Mouse (Mus musculus) bone marrow, adult 2 months (tissue): Measurements from ENCODE around the gene Fgf14. TPM values are rescaled to one million over a fixed set of nuclear protein-coding genes. Genes with fewer than 3 reads are reported as not detected.

Experiments used
- H3K27ac ChIP-seq: fragments of 200-500 bp; 2 replicates; pipeline ENCODE4 v1.5.1; 2012; ENCODE audit warnings: low read depth, mild to moderate bottlenecking, control low read depth, inconsistent platforms, low read length; ENCODE audit not compliant: control insufficient read depth, poor library complexity, insufficient read depth
- H3K4me1 ChIP-seq: fragments of 200-500 bp; 2 replicates; pipeline ENCODE4 v1.6.1; 2011; ENCODE audit warnings: low read length; ENCODE audit not compliant: control insufficient read depth, insufficient read depth
- H3K4me3 ChIP-seq: fragments of 200-500 bp; replicated peaks from 2 replicates; pipeline ENCODE3; 2011; ENCODE audit warnings: mild to moderate bottlenecking, low read depth, low read length, control low read depth; ENCODE audit not compliant: control insufficient read depth
- CTCF ChIP-seq: fragments of 200-500 bp; IDR thresholded peaks from 2 replicates; pipeline ENCODE4 v1.5.1; 2011; ENCODE audit warnings: low read length, control low read depth; ENCODE audit not compliant: control insufficient read depth, insufficient read depth
- POLR2A ChIP-seq: fragments of 200-500 bp; IDR thresholded peaks from 2 replicates; pipeline ENCODE4 v1.6.1; 2011; ENCODE audit warnings: low read depth, mild to moderate bottlenecking, control low read depth, low read length, borderline replicate concordance; ENCODE audit not compliant: control insufficient read depth
- WGBS: fragments of 180-500 bp; shearing (Covaris S2); methylation state at CpG from one replicate; pipeline ENCODE4 v1.1.7; 2018; 5-methylcytosine and 5-hydroxymethylcytosine counted together
- polyA plus RNA-seq: library from polyadenylated mRNA; stranded (reverse); fragments of >200 nt; gene quantifications from 2 replicates; pipeline ENCODE4 v1.2.4, GENCODE M21; 2011; ENCODE audit warnings: low replicate concordance; ENCODE audit not compliant: missing spikeins, insufficient read depth, insufficient read length

Fgf14 gene
- polyA plus RNA-seq, 1 experiment, result not detected

DNA sequence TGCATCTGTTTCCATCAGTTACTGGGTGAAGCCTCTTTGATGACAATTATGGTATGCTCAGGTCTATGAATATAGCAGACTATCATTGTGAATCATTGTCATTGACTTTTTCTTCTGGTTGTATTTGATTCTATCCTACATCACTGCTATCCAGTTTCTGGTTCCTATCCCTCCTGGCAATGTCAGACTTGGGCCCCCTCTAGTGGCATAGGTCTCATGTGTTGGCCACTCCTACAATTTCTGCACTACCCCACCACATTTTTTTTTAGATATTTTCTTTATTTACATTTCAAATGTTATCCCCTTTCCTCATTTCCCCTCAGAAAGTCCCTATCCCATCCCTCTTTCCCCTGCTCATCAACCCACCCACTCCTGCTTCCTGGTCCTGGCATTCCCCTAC lies 409.9 kb downstream of the Fgf14 start:
- H3K4me3 ChIP-seq, result no peak overlapping the region
- no peaks in the 10 kb centered on the region for H3K4me1 ChIP-seq
- no peak overlapping the region for H3K27ac ChIP-seq
- no peak for TF ChIP-seq POLR2A
- TF ChIP-seq CTCF, result no peak

DNA sequence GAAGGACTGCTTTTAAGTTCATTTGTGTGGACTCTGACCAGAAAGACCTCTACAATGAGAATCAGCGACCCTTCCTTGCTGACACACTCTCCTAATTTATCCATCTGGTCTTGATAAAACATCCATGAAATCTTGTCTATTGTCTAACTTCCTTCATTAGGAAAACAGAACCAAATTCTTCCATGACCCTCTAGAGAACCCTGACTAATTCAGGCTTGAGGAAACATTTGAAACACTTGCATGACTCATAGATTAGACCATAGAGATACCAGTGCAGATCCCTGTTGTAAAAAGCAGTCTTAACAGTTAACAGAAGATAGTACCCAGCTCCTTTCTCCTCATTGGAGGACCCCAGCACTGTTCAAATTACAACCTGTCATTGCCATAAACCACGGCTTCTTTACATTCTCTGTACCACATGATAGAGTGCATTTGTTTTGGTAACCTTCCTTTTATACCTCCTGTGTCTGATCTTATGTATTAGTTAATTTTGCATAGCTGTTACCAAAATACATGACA lies 412.3 kb downstream of the Fgf14 start:
- H3K4me1 ChIP-seq, result no peaks in the 10 kb centered on the region
- TF ChIP-seq POLR2A, result no peak
- no peak for TF ChIP-seq CTCF
- 37% methylated on average over 2 of the region's 2 CpGs for WGBS
- no peak overlapping the region for H3K27ac ChIP-seq
- H3K4me3 ChIP-seq, result no peak overlapping the region

DNA sequence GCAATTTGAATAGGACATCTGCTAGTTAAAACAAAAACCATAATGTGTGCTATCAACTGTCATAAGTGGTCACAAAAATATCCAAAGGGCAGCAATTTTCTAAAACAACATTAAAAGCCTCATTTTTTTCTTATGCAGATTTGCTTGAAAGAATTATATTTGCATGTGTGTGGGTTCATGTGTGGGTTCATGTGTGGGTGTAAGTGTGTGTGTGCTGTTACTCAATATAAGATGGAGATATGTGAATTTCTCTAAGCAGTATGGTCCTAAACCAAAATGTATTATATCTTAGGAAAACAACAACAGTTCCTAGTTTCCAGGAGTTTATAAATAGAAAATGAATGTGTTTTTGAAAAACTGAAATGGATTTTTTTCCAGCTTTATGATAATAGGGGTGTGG lies 413.7 kb downstream of the Fgf14 start:
- Histone ChIP-seq H3K27ac (no peak overlapping the region), H3K4me1 (no peaks in the 10 kb centered on the region), H3K4me3 (no peak overlapping the region)
- no peak for TF ChIP-seq POLR2A
- no peak for TF ChIP-seq CTCF

DNA sequence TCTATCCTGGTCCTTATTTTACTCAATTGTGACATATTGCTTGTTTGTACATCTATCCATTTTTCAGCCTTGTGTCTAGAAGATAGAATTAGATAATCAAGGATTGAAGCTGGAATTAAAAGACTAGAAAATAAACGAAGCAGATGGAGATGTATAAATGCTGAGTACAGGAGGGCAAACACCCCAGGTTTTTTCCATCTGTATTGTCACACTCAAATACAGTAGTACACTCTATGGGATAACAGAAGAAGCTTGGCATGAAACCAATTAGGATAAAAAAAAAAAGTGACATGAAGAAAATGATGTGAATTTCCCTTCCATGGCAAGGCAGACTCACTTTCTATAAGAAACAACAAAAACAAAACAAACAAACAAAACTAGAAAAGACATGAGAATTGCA lies 429.4 kb downstream of the Fgf14 start:
- no peak overlapping the region for H3K27ac ChIP-seq
- TF ChIP-seq CTCF (no peak), POLR2A (no peak)
- 41% methylated on average over 1 of the region's 1 CpGs for WGBS
- no peaks in the 10 kb centered on the region for H3K4me1 ChIP-seq
- no peak overlapping the region for H3K4me3 ChIP-seq

DNA sequence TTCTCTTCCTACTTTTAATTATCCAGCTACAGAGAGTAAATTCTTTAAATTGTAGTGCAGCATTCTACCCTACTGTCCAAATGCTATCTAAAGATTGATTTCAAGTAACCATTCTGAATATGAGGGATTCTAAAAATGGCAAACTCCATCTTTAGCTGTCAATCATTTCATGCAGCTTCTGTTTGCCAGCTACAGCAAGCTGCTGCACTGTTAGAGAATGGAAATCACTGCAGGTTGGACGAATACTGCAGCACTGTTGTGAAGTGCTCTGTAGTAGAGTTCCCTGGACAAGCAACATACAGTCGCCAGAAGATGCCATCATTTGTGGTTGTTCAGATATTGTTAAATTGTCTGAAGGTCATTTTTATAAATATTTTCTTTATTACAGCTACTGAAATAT lies 453.5 kb downstream of the Fgf14 start:
- Histone ChIP-seq H3K27ac (no peak overlapping the region), H3K4me1 (no peaks in the 10 kb centered on the region), H3K4me3 (no peak overlapping the region)
- TF ChIP-seq CTCF, result no peak
- TF ChIP-seq POLR2A, result no peak
- whole genome bisulfite sequencing, result 42% methylated on average over 2 of the region's 2 CpGs

DNA sequence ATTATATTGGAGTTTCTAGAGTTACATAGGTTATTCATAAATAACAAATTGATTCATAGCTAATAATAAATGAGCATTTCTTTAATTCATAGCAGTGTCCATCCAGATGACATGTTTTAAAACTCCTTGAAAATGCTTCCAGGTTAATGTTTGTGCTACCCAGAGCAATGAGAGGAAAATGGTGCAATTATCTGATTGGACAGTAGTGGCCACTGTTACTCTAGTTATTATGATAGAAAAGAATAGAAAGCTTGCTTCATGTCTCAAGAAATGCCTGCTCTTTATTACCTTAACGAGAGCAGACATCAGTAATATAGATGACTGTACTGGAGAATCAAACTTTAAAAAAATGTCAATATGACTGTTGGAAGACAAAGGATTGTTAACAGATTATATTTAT lies 454.5 kb downstream of the Fgf14 start:
- TF ChIP-seq CTCF (no peak), POLR2A (no peak)
- Histone ChIP-seq H3K4me1 (no peaks in the 10 kb centered on the region), H3K4me3 (no peak overlapping the region), H3K27ac (no peak overlapping the region)
- 35% methylated on average over 1 of the region's 1 CpGs for WGBS

DNA sequence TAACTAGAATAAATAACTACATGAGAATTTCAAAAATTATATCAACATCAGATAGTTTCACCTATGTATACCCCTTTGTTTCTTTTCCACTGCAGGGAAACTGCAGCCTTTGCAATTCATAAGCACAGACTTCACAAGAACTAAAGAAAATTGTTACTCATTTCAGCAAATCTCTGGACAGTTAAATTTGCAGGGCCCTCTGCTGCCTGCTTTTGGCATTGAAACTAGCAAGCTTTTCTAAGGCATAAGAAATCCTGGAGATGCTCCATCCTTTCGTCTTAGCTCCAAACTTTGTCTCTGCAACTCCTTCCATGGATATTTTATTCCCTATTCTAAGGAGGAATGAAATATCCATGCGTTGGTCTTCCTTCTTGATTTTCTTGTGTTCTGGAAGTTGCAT lies 455.9 kb downstream of the Fgf14 start:
- H3K4me3 ChIP-seq, result no peak overlapping the region
- TF ChIP-seq CTCF, result no peak
- TF ChIP-seq POLR2A, result no peak
- 56% methylated on average over 2 of the region's 2 CpGs for WGBS
- H3K4me1 ChIP-seq, result no peaks in the 10 kb centered on the region
- H3K27ac ChIP-seq, result no peak overlapping the region

DNA sequence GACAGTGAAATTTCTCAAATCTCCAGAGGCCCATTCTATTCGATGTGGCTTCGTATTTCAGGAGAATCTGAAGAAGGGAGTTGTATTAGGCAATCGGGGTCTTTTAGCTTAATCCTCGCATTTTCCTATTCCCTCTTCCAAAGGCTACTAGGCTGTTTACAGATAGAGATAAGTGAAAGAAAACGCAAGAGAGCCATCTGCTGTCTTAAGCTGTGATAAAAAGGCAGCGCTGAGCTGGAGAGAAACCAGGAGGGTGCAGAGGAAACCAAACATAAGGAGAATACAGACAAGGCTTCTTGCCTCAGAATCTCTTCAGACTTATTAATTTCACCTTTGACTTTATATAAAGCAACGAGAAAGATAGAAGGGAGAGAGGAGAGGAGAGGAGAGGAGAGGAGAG lies 481.1 kb downstream of the Fgf14 start:
- Histone ChIP-seq H3K4me1 (no peaks in the 10 kb centered on the region), H3K27ac (no peak overlapping the region), H3K4me3 (no peak overlapping the region)
- WGBS, result 21% methylated on average over 7 of the region's 7 CpGs
- TF ChIP-seq CTCF (no peak), POLR2A (no peak)

DNA sequence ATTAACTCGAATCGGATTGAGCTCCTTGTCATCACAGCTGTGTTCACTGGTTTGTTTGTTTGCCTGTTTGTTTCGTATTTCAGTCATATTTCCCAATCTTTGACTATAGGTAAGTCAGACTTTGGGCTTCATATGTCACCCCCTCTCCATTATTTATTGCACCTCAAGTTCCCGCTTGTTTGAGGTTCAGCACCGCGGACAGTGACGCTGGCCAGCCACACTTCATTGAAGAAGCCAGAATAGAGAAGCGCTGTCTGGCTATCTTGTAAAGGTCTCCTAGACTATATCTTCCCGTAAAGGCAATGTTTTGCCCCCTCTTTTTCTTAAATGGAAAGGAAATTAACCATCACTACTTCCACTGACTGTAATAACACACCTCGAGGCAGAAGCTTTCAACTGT lies 481.6 kb downstream of the Fgf14 start:
- no peak for TF ChIP-seq CTCF
- no peak for TF ChIP-seq POLR2A
- H3K4me3 ChIP-seq, result no peak overlapping the region
- H3K4me1 ChIP-seq, result no peaks in the 10 kb centered on the region
- 31% methylated on average over 10 of the region's 10 CpGs for WGBS
- no peak overlapping the region for H3K27ac ChIP-seq
